Mouse (Mus musculus) thymus, adult 2 months (tissue): ENCODE measurements at regions not wholly inside any gene's neighbourhood (a gene's known extent, or its start where the extent isn't known, plus 50 kb on each side); places are given as distances from the start of the nearest gene placed in this dataset.

Experiments used
- DNase-seq: peaks from one replicate; pipeline ENCODE4 v3.0.0; 2021
- H3K27ac ChIP-seq: fragments of 200-500 bp; 2 replicates; pipeline ENCODE4 v1.5.1; 2012; ENCODE audit warnings: low read length, control low read depth; ENCODE audit not compliant: control insufficient read depth, insufficient read depth
- H3K27me3 ChIP-seq: fragments of 200-500 bp; 2 replicates; pipeline ENCODE4 v1.6.1; 2012; ENCODE audit warnings: mild to moderate bottlenecking, low read length, moderate library complexity, mixed read lengths; ENCODE audit not compliant: control insufficient read depth, insufficient read depth
- H3K36me3 ChIP-seq: fragments of 200-500 bp; 2 replicates; pipeline ENCODE4 v1.6.1; 2012; ENCODE audit warnings: mild to moderate bottlenecking, low read length, moderate library complexity; ENCODE audit not compliant: control insufficient read depth, insufficient read depth
- H3K4me1 ChIP-seq: fragments of 200-500 bp; replicated peaks from 2 replicates; pipeline ENCODE4 v1.6.1; 2012; ENCODE audit warnings: low read length; ENCODE audit not compliant: control insufficient read depth, insufficient read depth
- H3K4me3 ChIP-seq: fragments of 200-500 bp; 2 replicates; pipeline ENCODE4 v1.5.1; 2012; ENCODE audit warnings: mild to moderate bottlenecking, low read length, control low read depth, moderate library complexity; ENCODE audit not compliant: control insufficient read depth, insufficient read depth
- CTCF ChIP-seq: fragments of 200-500 bp; IDR thresholded peaks from 2 replicates; pipeline ENCODE4 v1.5.1; 2012; ENCODE audit warnings: mild to moderate bottlenecking, control low read depth, low read length, moderate library complexity, borderline replicate concordance; ENCODE audit not compliant: control insufficient read depth, poor library complexity, insufficient read depth; ENCODE audit errors: extremely low read depth
- POLR2A ChIP-seq: fragments of 200-500 bp; IDR thresholded peaks from 2 replicates; pipeline ENCODE4 v1.6.1; 2012; ENCODE audit warnings: mild to moderate bottlenecking, low read length, control low read depth, moderate library complexity; ENCODE audit not compliant: control insufficient read depth, poor library complexity, insufficient read depth; ENCODE audit errors: extremely low read depth
- WGBS: fragments of 180-500 bp; shearing (Covaris S2); methylation state at CpG from one replicate; pipeline ENCODE4 v1.1.7; 2018; 5-methylcytosine and 5-hydroxymethylcytosine counted together

DNA sequence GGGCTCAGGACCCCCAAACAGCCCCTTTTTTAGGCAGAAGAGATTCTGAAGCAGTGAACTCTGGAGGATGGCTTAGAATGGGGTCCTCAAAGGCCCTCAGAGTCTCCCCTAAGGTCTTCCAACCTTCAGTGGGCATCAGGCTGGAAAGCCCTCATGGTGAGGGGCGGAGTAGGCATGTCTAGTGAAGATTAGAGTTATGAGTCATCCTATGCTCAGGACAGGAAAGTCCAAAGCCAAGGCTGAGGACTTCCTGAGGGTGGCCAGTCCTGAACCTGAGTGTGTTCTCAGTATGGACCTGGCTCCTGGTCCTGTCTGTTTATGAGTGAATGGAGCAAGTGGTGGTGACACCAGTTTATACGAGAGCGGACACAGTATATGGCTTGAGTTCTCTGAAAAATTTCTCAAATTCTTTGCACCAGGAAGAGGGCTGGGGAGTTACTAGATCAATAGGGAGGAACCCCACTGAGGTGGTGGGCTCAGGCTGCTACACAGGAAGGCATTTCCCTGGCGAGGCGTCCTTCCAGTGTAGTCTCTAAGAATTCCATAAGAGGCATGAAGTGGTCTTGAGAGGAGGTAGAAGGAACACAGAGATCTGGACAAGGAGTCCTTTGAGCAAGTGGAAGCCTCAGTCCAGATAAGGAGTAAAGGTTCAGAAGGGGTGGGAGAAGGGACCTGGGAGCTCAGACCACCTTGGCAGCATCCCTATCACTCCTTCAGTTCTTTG is 266.2 kb downstream of the Cyp26b1 start:
- TF ChIP-seq CTCF (no peak), POLR2A (no peak)
- Histone ChIP-seq H3K4me3 (no peak overlapping the region), H3K27ac (no peak overlapping the region), H3K36me3 (no peaks in the 10 kb centered on the region), H3K27me3 (no peaks in the 10 kb centered on the region), H3K4me1 (no peaks in the 10 kb centered on the region)
- DNase-seq, result no peak
- WGBS, result 83% methylated on average over 5 of the region's 5 CpGs

- DNase-seq, result no peak
- Histone ChIP-seq H3K27ac (no peak overlapping the region), H3K4me1 (no peaks in the 10 kb centered on the region), H3K36me3 (no peaks in the 10 kb centered on the region), H3K27me3 (no peaks in the 10 kb centered on the region), H3K4me3 (no peak overlapping the region)
- no peak for TF ChIP-seq CTCF
- TF ChIP-seq POLR2A, result no peak
- 75% methylated on average over 5 of the region's 5 CpGs for WGBS
Measured at GRCm38 (mm10) chr6:84325384-84326114, 268.2 kb downstream of the Cyp26b1 start.

- WGBS, result 92% methylated on average over 4 of the region's 4 CpGs
- Histone ChIP-seq H3K27me3 (no peaks in the 10 kb centered on the region), H3K4me1 (no peaks in the 10 kb centered on the region), H3K27ac (no peak overlapping the region), H3K36me3 (no peaks in the 10 kb centered on the region), H3K4me3 (no peak overlapping the region)
- no peak for TF ChIP-seq POLR2A
- no peak for TF ChIP-seq CTCF
- no peak for DNase-seq
Measured at GRCm38 (mm10) chr6:84324185-84324584, 269.5 kb downstream of the Cyp26b1 start.

DNA sequence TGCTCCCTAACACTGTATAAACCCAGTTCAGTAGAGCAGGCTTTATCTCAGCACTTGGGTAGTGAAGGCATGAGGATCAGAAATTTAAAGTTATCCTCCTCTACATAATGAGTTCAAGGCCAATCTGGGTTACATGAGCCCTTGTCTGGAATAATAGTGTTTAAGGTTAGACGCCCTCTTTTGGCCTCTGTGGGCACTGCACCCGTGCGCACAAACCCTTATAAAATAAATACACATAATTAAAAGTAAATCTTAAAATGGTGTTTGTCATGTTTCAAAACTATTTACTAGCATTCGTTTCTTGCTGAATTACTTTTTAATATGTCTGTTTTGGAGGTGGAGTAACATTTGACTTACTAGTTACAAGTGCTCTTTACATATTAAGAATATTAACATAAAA is 271.2 kb downstream of the Cyp26b1 start:
- TF ChIP-seq POLR2A, result no peak
- TF ChIP-seq CTCF, result no peak

GRCm38 (mm10) chr6:84320586-84320985 is 273.1 kb downstream of the Cyp26b1 start:
- no peaks in the 10 kb centered on the region for H3K36me3 ChIP-seq
- TF ChIP-seq CTCF (no peak), POLR2A (no peak)

More for the DNA sequence above, 271.2 kb downstream of the Cyp26b1 start:
- Histone ChIP-seq H3K4me1 (no peaks in the 10 kb centered on the region), H3K27ac (no peak overlapping the region), H3K4me3 (no peak overlapping the region), H3K27me3 (no peaks in the 10 kb centered on the region), H3K36me3 (no peaks in the 10 kb centered on the region)
- no peak for DNase-seq
- WGBS, result 90% methylated on average over 4 of the region's 4 CpGs

GRCm38 (mm10) chr6:84318774-84319173 is 274.9 kb downstream of the Cyp26b1 start:
- WGBS, result 84% methylated on average over 4 of the region's 4 CpGs
- DNase-seq, result no peak
- H3K4me1 ChIP-seq, result no peaks in the 10 kb centered on the region
- H3K36me3 ChIP-seq, result no peaks in the 10 kb centered on the region
- H3K4me3 ChIP-seq, result no peak overlapping the region
- no peak overlapping the region for H3K27ac ChIP-seq
- TF ChIP-seq POLR2A, result no peak
- no peak for TF ChIP-seq CTCF
- no peaks in the 10 kb centered on the region for H3K27me3 ChIP-seq

More at GRCm38 (mm10) chr6:84320586-84320985, 273.1 kb downstream of the Cyp26b1 start:
- DNase-seq, result no peak
- WGBS, result 72% methylated on average over 1 of the region's 1 CpGs
- H3K27ac ChIP-seq, result no peak overlapping the region
- no peaks in the 10 kb centered on the region for H3K4me1 ChIP-seq
- no peak overlapping the region for H3K4me3 ChIP-seq
- H3K27me3 ChIP-seq, result no peaks in the 10 kb centered on the region

DNA sequence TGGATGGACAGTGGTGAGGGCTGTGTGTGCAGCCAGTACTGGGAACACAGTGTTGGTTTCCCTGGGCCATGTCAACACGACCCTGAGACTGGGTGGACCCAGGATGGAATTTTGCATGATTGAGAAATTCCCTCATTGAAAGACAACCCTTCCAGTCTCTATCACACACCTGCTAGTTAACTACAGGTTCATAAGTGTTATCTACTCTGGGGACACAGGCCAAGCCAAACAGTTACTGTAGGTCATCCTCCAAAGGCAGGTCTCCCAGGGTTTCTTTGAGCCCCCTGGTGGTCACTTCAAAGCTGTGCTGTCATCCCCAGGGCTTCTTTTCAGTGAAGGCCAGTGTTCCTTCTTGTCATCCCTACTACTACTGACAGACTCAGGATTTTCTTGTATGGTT is 276.7 kb downstream of the Cyp26b1 start:
- H3K4me1 ChIP-seq, result no peaks in the 10 kb centered on the region
- no peak for TF ChIP-seq POLR2A
- TF ChIP-seq CTCF, result no peak
- peak; percentile 11 for DNase-seq
- no peak overlapping the region for H3K4me3 ChIP-seq
- no peaks in the 10 kb centered on the region for H3K36me3 ChIP-seq
- H3K27me3 ChIP-seq, result no peaks in the 10 kb centered on the region
- 81% methylated on average over 1 of the region's 1 CpGs for WGBS
- no peak overlapping the region for H3K27ac ChIP-seq
